Mouse (Mus musculus) limb, embryonic 14.5 days (tissue): ENCODE results near the gene Gcnt1. TPM values are rescaled to one million over a fixed set of nuclear protein-coding genes. Genes with fewer than 3 reads are reported as not detected.

Experiments used
- ATAC-seq: fragments of 200-750 bp; cut with Nextera tagmentation; 2 replicates; pipeline ENCODE4 v1.8.0; 2017; ENCODE audit warnings: low read depth, moderate number of reproducible peaks, moderate TSS enrichment; ENCODE audit not compliant: low FRiP score
- DNase-seq: peaks from one replicate; pipeline ENCODE4 v3.0.0-alpha.2; 2015; ENCODE audit warnings: low spot score
- H3K27ac ChIP-seq: fragments of 300-500 bp; sonication (generic); replicated peaks from 2 replicates; pipeline ENCODE4 v1.5.1; 2014; ENCODE audit warnings: low read depth, mild to moderate bottlenecking, low read length, moderate library complexity, mixed read lengths
- H3K27me3 ChIP-seq: fragments of 300-500 bp; sonication (generic); 2 replicates; pipeline ENCODE4 v1.6.1; 2014; ENCODE audit warnings: low read length, mixed read lengths; ENCODE audit not compliant: control insufficient read depth, insufficient read depth
- H3K36me3 ChIP-seq: fragments of 300-500 bp; sonication (generic); 2 replicates; pipeline ENCODE4 v1.6.1; 2014; ENCODE audit warnings: mild to moderate bottlenecking, low read length, moderate library complexity, mixed read lengths; ENCODE audit not compliant: control insufficient read depth, insufficient read depth
- H3K4me1 ChIP-seq: fragments of 300-500 bp; sonication (generic); 2 replicates; pipeline ENCODE4 v1.6.1; 2014; ENCODE audit warnings: antibody characterized with exemption, low read length, mixed read lengths; ENCODE audit not compliant: control insufficient read depth, insufficient read depth
- H3K4me2 ChIP-seq: fragments of 300-500 bp; sonication (generic); replicated peaks from 2 replicates; pipeline ENCODE4 v1.6.1; 2014; ENCODE audit warnings: low read depth, mild to moderate bottlenecking, low read length, moderate library complexity; ENCODE audit not compliant: severe bottlenecking
- H3K4me3 ChIP-seq: fragments of 300-500 bp; sonication (generic); replicated peaks from 2 replicates; pipeline ENCODE4 v1.5.1; 2014; ENCODE audit warnings: low read length
- H3K9ac ChIP-seq: fragments of 300-500 bp; sonication (generic); 2 replicates; pipeline ENCODE4 v1.6.1; 2014; ENCODE audit warnings: mild to moderate bottlenecking, low read depth, low read length, moderate library complexity; ENCODE audit not compliant: severe bottlenecking
- H3K9me3 ChIP-seq: fragments of 300-500 bp; sonication (generic); 2 replicates; pipeline ENCODE4 v1.6.1; 2016; ENCODE audit warnings: low read length; ENCODE audit not compliant: control insufficient read depth
- POLR2A ChIP-seq: fragments of 200-500 bp; IDR thresholded peaks from 2 replicates; pipeline ENCODE4 v1.8.0; 2012; ENCODE audit warnings: inconsistent platforms, mild to moderate bottlenecking, moderate library complexity, borderline replicate concordance; ENCODE audit not compliant: insufficient read depth, insufficient read length; ENCODE audit errors: extremely low read depth
- WGBS: fragments of 180-500 bp; shearing (Covaris S2); extraction: QIAGEN DNeasy Blood & Tissue Kit; methylation state at CpG from one replicate; pipeline ENCODE4 v1.1.7; 2014; 5-methylcytosine and 5-hydroxymethylcytosine counted together
- polyA plus RNA-seq, 2 experiments: library from polyadenylated mRNA; depleted of rRNA in 1 of 2; stranded (reverse) in 1 of 2; unstranded in 1 of 2; fragments of >200 nt; fragmentation: Nextera tagmentation in 1 of 2; extraction: Ambion mirVana in 1 of 2; gene quantifications; 2 replicates each; pipeline versions ENCODE4 v1.2.1 to v1.2.3; 2012 to 2014

Gene Gcnt1
- polyA plus RNA-seq, 2 experiments = 3.4 to 5.3 TPM

- Histone ChIP-seq H3K27ac (no peak overlapping the region), H3K9me3 (no peaks in the 10 kb centered on the region), H3K4me2 (no peak overlapping the region), H3K4me3 (no peak overlapping the region), H3K4me1 (peaks cover 10% of the 10 kb centered on the region), H3K27me3 (no peaks in the 10 kb centered on the region), H3K36me3 (peaks cover 36% of the 10 kb centered on the region), H3K9ac (no peak overlapping the region)
- TF ChIP-seq POLR2A = no peak
- no peak for ATAC-seq
- 81% methylated on average over 4 of the region's 4 CpGs for WGBS
- DNase-seq = no peak
Measured at GRCm38 (mm10) chr19:17396802-17397201, 24.2 kb upstream of the Gcnt1 start.

DNA sequence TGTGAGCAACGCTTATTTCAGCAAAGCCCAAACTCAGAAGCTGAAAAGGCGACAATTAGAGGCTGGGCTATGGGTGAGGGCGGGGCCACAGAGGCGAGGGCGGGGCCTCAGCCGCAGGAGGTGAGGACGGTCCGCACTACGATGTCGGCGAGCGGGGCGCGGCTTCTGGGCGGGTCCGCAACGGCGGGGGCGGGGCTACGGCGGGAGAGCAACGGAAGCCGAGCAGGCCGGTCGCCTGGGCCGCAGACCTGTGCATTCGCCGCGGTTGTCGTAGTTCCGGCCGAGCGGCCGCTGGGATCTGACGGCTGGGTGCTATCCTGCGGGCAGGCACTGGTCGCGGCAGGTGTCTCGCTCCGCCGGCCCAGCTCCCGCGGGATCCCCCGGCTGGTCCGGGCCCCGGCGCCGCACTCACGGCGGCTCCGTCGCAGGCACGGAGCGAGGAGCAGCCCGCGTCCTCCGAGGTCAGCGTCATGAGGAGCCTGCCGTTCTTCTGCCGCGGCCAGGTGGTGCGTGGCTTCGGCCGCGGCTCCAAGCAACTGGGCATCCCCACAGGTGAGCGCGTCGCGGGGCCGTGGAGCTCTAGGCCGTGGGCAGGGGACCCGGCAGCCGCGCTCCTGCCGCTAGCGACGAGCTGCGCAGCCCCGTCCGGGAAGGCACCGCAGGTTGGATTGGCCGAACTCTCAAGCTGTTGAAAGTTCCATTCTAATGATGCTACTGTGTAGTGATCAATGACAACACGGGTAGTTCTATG is 21.4 kb upstream of the Gcnt1 start, which contains the start of gene Rfk:
Gene Rfk, plus strand, starts transcription at position 203 of the 751 bp plus-strand sequence.
- H3K4me3 ChIP-seq = peak within 1 kb of the TSS; percentile 90
- ATAC-seq = peak; percentile 98
- peak; percentile 91; the same call in 1 of the 2 replicates for TF ChIP-seq POLR2A
- peak within 1 kb of the TSS; percentile 67 for H3K4me2 ChIP-seq
- peak; percentile 90 for DNase-seq
- no peaks in the 10 kb centered on the region for H3K27me3 ChIP-seq
- peak within 1 kb of the TSS; percentile 93 for H3K9ac ChIP-seq
- no peak within 1 kb of the TSS; the same call in 1 of the 2 replicates for H3K27ac ChIP-seq
- under 1% methylated on average over 52 of the region's 83 CpGs for WGBS
- H3K4me1 ChIP-seq = peaks cover 10% of the 10 kb centered on the region
- no peaks in the 10 kb centered on the region for H3K9me3 ChIP-seq
- peaks cover 21% of the 10 kb centered on the region for H3K36me3 ChIP-seq

DNA sequence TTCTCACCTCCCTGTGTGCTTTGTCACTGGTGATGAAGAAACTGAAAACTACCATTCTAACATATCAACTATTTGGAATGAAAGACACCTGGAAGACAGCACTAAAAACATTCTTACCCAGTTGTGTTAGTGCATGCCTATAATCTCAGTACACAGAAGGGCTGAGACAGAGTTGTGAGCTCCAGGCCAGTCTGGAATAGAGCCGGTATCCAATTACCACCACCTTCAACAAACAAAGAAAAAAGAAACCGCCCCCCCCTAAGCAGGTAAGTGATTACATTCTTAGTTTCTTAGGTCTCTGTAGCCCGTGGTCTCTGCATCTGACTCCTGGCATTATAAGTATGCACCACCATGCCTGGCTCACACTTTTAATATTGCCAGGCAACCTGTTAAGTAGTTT is 20.2 kb upstream of the Gcnt1 start:
- no peak for TF ChIP-seq POLR2A
- no peak for DNase-seq
- H3K4me1 ChIP-seq = peaks cover 10% of the 10 kb centered on the region
- no peak overlapping the region for H3K27ac ChIP-seq
- H3K9me3 ChIP-seq = no peaks in the 10 kb centered on the region
- ATAC-seq = no peak
- no peak overlapping the region for H3K9ac ChIP-seq
- peaks cover 12% of the 10 kb centered on the region for H3K36me3 ChIP-seq
- no peak overlapping the region for H3K4me3 ChIP-seq
- whole genome bisulfite sequencing = 20% methylated on average over 3 of the region's 3 CpGs
- no peak overlapping the region for H3K4me2 ChIP-seq
- no peaks in the 10 kb centered on the region for H3K27me3 ChIP-seq

DNA sequence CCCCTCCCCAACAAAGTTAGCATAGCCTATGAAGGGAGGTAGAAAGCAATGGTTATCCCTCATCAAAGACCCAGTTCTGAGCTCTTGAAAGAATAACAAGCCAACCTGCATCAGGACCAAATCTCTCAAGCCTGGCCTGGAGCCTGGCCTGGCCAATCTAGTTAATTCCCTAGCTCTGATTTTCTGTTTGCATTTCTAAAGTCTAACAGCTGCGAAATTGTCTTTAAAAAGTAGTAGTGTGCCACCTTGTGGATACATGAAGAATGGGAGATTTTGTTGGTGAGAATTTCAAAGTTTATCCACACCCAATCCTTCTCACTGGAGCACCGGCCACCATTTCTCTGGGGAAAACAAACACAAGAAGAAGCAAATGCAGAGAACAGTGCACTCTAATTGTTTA is 15.8 kb upstream of the Gcnt1 start:
- WGBS = 23% methylated on average over 2 of the region's 2 CpGs
- ATAC-seq = peak; percentile 14; the same call in 1 of the 2 replicates

GRCm38 (mm10) chr19:17386424-17386823 is 13.8 kb upstream of the Gcnt1 start:
- Histone ChIP-seq H3K27ac (no peak overlapping the region), H3K4me2 (no peak overlapping the region), H3K27me3 (no peaks in the 10 kb centered on the region), H3K36me3 (no peaks in the 10 kb centered on the region), H3K9me3 (no peaks in the 10 kb centered on the region), H3K9ac (no peak overlapping the region), H3K4me3 (no peak overlapping the region), H3K4me1 (no peaks in the 10 kb centered on the region)
- TF ChIP-seq POLR2A = no peak
- 53% methylated on average over 6 of the region's 6 CpGs for WGBS
- ATAC-seq (no peak), DNase-seq (no peak)

More for the DNA sequence above, 15.8 kb upstream of the Gcnt1 start:
- no peak for TF ChIP-seq POLR2A
- H3K27me3 ChIP-seq = no peaks in the 10 kb centered on the region
- H3K4me1 ChIP-seq = peaks cover 2% of the 10 kb centered on the region; the same call in 1 of the 2 replicates
- no peak overlapping the region for H3K27ac ChIP-seq
- H3K9me3 ChIP-seq = no peaks in the 10 kb centered on the region
- no peak overlapping the region for H3K9ac ChIP-seq
- DNase-seq = peak; percentile 52
- H3K4me2 ChIP-seq = no peak overlapping the region
- H3K36me3 ChIP-seq = no peaks in the 10 kb centered on the region
- no peak overlapping the region for H3K4me3 ChIP-seq
